Mouse (Mus musculus) kidney, postnatal 14 days (tissue): ENCODE measurements around the gene Gm42715.
A peak's percentile ranks its signal among the peaks of the same experiment; 100 is the strongest.
"Not testable (repeated sequence)": the region's sequence is repeated elsewhere in the genome, so short reads cannot be mapped to it uniquely, and the experiment has no call there.

Experiments used
- DNase-seq: peaks from one replicate; pipeline ENCODE4 v3.0.0; 2022; ENCODE audit warnings: mixed read lengths

Gene Gm42715

DNA sequence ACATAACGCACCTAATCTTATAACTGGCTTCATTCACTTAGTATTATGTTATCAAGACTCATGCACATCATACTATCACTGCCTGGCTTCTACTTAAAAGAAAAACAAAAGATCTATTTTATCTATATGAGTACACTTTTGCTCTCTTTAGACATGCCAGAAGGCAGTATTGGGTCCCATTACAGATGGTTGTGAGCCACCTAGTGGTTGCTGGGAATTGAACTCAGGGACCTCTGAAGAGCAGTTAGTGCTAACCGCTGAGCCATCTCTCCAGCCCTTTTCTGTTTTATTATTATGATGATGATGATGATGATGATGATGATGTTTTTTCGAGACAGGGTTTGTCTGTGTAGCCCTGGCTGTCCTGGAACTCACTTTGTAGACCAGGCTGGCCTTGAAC is 21.0 kb upstream of the Gm42715 start:
- peak; percentile 55 for DNase-seq

DNA sequence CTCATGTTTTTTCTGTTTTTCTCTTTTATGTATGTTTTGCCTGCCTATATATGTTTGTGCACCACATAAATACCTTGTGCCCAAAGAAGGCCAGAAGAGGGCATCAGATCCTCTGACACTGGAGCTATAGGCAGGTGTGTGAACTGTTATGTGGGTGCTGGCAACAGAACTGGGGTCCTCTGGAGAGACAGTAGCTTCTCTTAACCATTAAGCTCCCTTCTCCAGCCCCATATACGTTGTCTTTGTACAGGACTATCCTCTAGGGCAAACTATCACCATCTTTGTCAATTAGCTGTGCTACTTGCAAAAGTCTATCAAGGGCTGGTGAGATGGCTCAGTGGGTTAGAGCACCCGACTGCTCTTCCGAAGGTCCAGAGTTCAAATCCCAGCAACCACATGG is 11.1 kb upstream of the Gm42715 start:
- DNase-seq: no peak

DNA sequence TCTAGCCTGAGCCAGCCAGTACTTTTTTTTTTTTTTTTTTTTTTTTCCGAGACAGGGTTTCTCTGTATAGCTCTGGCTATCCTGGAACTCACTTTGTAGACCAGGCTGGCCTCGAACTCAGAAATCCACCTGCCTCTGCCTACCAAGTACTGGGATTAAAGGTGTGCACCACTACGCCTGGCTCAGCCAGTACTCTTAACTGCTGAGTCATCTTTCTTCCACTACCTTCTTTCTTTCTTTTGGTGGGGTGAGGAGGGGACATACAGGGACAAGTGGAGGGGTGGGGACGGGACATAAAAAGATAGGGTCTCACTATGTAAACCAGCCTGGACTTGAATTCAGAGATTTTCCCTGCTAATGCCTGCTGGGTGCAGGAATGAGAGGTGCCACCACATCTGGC is 9.6 kb upstream of the Gm42715 start:
- DNase-seq: not testable (repeated sequence)

DNA sequence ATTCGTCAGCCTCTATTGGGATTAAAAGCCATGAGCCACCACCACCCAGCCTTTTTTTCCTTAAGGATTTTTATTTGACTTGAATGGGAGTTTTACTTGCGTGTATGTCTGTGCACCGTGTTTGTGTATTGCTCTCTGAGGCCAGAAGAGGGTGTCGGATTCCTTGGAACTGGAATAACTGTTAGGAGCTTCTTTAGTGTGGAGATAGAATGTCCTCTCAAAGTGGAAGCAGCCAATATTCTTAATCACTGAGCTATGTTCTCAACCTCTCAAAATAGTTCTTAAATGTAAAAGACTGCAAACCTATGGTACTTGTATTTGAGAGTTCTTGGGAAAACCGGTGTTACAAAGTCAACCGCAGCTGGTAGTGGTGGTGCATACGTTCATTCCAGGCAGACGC is 8.1 kb upstream of the Gm42715 start:
- DNase-seq: peak; percentile 24

DNA sequence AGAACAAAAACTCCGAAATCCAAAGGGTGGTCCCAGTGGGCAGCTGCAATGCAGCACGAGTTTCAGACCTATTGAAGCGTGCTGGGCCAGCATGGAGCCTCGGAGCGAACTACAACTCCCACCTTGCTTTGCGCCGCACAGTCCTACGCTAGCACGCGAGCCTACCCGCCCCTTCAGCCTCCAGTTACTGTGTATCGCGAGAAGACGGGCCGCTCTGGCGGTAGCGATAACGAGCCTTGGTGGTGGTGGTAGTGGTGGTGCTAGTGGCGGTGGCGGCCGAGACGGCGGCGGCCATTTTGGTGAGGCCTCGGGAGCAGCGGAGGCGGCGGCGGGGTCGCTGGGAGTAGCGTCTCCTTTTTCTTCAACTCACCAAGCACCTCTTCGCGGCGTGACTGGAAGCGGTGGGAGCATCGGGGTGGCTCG is 7.6 kb upstream of the Gm42715 start, which contains the start of gene Srcap:
TSS of gene Srcap (plus strand) at position 176 of the 423 bp plus-strand sequence.
- peak; percentile 98 for DNase-seq

DNA sequence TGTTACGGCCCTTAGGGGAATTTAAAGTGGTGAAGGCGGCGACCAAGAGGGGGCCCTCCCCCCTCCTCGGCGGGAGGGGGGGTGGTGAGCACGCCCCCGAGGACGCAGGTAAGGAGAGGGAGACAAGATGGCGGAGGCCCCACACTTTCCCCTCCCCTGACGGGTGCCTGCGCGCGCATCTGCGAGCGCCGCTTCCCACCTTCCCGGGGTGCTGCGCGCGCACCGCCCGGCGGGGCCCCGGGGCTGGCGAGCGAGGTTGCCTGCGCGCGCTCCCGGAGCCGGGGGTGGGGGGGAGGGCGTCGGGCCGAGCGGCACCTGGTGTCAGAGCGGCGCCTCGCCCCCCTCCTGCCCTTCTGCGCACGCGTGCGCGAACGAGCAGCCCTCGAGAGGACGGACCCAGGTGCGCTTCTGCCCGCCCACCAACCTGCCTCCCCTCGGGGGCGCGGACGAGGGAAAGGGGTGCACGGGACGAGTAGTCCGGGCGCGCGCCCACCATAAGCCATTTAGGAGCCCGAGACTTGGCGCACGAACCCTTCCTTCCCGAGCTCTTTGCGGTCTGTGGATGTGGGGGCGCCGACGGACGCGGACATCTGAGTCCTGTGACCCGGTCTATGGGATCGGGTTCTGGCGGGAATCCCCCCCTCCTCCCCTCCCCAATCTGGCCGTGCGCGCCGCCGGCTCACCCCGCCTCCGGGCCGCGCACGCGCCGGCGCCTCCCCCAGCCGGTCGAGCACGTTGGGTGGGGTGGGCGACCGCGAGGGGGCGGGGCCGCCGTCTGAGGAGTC is 7.0 kb upstream of the Gm42715 start:
- DNase-seq: peak; percentile 95

DNA sequence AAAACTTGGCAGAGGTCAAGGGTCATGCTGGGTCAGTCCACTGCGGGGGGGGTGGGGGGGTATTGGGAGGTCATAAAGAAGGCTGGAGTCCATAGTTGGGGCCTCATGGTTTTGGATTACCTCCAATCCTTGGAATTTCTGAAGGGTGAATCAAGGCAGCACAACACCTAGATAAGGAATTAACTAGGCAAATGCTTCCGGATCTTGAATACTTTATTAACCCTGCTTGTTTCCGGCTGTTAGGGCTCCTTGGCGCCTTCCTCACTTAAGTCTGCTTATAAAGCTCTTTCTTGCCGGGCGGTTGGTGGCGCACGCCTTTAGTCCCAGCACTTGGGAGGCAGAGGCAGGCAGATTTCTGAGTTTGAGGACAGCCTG is 6.4 kb upstream of the Gm42715 start:
- DNase-seq: no peak

DNA sequence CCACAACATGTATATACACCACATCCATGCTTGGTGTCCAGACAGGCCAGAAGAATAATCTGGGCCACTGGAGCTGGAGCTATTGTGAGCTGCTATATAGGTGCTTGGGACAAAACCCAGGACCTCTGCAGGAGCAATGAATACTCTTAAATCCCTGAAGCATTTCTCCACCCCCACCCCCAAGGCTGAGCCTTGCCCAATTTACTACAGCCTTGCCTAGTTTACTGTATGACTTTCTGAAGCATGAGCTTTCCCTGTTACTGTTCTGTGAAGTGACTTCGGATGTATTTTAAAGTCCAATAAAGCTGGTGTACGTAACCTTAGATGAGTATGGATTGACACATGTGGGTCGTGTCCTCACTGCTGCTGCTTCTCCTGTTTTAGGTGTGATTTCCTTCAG is 5.6 kb upstream of the Gm42715 start:
- no peak for DNase-seq

DNA sequence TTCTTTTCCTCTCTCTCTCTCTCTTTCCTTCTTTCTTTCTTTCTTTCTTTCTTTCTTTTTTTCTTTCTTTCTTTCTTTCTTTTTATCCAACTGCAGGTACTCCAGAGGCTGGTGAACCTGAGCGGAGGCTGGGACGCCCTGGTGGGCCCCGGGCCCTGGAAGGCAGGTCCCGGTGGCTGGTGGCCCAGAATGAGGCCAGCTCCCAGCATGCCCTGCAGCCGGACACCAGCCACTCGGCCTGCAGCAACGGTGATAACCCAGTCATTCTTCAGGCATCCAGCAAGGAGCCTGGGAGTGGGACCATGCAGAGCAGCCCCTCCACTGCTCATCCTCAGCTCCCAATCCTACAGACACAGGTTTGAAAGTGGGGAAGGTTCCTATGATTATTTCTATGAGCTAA is 3.5 kb upstream of the Gm42715 start:
- DNase-seq: no peak

DNA sequence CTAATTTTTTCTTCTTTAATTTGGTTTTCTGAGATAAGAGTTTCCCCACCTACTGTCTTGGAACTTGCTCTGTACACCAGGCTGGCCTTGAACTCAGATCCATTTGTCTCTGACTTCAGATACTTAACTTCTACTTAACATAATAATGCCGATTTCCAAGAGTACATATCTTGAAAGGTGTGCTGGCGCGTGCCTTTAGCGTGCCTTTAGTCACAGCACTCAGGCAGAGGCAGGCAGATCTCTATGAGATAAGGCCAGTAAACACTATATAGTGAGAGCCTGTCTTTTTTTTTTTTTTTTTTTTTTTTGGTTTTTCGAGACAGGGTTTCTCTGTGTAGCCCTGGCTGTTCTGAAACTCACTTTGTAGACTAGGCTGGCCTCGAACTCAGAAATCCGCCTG is 3.0 kb upstream of the Gm42715 start:
- DNase-seq: no peak

DNA sequence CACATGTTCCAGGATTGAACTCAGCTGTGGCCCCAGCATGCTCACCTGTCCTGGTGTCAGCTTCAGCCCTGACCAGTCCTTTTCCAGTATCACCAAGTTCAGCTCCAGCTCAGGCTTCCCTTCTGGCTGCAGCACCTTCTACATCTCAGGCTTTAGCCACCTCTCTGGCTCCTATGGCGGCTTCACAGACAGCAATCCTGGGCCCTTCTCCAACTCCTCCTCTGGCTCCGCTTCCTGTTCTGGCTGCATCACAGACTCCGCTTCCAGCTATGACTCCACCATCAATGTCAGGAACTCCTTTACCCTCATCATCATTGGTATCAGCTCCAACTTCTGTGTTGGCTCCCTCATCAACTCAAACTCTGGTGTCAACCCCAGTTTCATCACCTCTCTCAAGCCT is 22.3 kb downstream of the Gm42715 start:
- DNase-seq: no peak

DNA sequence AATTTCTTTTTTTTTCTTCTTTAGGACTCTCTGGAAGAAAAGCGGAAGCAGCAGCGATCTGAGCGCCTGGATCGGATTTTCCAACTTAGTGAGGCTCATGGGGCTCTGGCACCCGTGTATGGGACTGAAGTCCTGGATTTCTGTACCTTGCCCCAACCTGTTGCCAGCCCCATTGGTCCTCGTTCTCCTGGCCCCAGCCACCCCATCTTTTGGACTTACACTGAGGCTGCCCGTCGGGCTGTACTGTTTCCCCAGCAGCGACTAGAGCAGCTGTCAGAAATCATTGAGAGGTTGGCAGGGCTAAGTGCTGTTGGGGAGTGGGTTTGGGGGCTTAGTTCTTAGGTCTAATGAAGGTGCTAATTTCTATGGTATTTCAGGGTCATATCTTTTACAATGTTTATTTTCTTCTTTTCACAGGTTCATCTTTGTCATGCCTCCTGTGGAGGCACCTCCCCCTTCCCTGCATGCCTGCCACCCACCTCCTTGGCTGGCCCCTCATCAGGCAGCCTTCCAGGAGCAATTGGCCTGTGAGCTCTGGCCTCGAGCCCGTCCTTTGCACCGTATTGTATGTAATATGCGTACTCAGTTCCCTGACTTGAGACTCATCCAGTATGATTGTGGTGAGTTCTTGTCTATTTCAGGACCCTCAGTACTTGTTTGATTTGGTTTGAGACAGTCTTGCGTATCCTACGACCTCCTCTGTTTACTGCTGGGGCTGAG is 29.9 kb downstream of the Gm42715 start:
- DNase-seq: no peak

DNA sequence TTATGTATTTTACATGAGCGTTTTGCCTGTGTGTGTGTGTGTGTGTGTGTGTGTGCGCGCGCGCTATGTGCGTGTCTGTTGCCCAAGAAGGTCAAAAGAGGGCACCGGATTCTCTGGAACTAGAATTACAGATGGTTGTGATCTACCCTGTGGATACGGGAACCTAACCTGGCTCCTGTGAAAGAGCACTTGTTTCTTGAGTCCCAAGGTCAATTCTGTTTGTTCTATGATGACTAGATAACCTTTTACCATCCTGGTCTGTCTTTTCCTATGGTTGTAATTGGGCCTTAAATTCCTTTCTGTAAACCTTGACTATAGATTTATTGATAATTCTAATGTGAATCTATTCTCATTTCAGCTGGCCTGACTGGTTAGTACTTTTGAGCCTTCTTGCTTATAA is 32.2 kb downstream of the Gm42715 start:
- DNase-seq: no peak

DNA sequence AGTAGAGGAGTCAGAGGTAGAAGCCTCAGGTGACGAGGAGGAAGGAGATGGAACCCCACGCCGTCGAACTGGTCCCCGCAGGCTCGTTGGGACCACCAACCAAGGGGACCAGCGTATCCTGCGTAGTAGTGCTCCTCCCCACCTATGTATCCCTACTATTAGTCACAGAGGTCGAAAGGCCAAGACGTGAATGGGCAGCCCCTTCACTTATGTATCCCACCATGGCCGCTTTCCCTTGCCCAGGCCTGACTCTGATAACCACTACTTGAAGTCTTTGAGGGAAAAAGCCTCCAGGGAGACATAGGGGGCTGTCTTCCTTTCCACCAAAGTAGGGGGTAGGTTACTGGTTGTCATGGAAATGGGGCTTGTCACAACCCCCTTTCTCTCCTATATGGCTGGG is 41.2 kb downstream of the Gm42715 start:
- no peak for DNase-seq

DNA sequence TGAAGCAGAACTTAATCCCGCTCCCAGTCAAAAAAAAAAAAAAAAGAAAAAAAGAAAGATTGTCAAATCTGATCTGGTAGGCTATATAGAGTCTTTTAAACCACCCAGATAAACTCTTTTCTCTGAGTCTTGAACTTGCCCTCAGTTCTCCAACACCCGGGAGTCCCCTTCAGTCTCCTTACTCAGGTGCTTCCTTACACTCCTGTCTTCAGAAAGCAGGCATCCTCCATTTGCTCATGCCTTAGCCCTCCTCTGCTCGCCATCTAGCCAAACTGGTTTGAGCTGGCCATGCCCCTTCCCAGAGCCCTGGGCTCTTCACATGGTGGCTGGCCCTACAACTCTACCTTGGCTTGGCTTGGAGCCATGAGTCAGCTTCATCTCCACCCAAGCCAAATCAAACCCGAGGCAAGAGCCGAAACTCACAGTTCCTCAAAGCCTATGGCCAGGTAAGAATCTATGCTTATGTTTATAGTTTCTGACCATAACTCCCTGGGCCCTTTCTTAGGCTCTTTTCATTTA is 42.0 kb downstream of the Gm42715 start, which contains the start of gene Tmem265:
TSS of gene Tmem265 (plus strand) at position 51 of the 519 bp plus-strand sequence.
- peak; percentile 28 for DNase-seq

DNA sequence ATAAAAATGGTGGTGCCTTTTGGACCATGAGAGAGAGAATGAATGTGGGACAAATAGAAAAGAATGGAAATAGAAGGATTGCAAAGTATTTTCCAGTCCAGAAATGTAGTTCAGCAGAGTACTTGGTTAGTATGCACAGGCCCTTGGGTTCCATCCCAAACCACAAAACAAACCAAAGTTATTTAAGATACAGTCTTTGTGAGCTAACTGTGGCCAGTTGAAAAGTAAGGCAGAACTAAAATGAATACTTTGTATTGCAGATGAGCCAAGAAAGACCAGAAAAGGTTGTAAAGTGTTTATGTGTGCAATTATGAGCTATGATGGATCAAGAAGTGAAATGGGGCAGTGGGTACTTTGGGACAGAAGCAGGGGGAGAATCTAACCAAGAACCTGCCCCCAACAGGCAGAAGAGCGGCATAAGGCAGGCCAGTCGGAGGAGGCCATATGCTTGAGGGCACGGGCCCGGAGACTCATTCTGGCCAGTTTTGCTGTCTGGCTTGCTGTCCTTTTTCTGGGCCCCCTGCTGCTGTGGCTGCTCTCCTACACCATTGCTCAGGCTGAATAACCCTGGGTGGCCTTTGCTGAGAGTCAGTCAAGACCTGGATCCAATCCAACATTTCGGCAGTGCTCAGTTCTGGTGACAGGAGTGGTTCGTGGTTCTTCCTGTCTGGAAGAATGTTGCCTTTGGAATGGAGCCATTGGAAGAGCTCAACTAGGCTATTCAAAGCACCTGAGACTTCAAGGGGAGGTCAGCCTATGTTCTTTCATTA is 45.2 kb downstream of the Gm42715 start:
- DNase-seq: peak; percentile 70

DNA sequence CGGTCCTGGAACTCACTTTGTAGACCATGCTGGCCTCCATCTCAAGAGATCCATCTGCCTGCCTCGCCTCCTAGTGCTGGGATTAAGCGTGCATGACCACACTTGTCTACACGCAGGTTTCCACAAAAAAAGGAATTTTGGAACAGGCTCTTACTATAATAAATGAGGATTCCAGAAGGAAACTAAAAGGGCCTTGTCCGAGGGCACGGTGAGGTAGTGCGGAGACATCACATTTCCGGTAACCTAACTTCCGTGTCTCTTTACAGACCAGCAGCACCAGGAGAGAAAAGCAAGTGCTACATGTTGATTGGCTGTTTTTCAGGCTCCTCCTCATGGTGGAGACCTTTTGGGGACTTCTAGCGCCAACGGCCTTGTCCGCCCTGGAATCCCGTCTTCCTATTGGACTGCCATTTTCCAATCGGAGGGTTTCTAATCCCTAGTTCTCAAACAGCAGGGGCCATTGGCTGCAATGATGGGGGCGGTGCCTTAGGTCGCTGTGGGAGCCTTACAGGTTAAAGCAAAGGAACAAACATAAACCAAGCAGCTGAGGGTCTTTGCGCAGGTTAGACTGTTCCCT is 53.6 kb downstream of the Gm42715 start, which contains the start of gene Phkg2:
TSS of gene Phkg2 (plus strand) at position 446 of the 577 bp plus-strand sequence.
- DNase-seq: peak; percentile 96

DNA sequence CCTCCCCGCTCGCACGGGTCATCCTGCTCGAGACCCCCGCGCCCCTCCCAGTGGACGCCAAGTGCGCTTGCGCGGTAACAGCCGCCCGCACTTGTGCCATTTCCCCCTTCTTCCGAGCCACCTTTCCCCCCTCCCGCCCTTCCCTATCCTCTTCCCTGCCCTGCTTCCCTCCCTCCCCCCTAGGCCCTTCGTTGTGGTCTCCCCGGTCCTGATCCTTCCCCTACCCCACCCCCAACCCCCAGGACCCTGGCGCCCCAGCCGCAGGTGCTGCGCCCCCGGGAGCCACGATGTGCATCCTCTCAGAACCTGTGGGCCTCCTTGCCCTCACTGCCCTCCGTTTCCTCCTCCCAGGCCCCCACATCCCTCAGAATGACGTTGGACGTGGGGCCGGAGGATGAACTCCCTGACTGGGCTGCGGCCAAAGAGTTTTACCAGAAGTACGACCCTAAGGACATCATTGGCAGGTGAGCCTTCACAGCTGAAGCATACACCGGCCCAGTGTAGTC is 54.2 kb downstream of the Gm42715 start:
- DNase-seq: peak; percentile 24

DNA sequence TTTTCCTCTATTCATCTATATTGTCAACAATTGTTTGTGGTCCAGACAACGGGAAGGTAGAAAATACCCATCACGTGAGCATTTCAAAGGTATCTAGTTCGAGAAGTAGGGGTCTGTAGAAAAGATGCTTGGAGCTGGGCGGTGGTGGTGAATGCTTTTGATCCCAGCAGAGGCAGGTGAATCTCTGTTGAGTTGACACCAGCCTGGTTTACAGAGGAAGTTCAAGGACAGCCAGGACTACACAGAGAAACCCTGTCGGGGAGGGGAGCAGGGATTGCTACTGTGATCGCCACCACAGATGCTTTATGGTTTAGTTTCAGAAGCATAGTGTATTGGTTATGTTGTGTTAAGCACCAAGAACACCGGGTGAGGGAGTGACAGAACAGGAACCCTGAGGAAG is 54.7 kb downstream of the Gm42715 start:
- DNase-seq: no peak

DNA sequence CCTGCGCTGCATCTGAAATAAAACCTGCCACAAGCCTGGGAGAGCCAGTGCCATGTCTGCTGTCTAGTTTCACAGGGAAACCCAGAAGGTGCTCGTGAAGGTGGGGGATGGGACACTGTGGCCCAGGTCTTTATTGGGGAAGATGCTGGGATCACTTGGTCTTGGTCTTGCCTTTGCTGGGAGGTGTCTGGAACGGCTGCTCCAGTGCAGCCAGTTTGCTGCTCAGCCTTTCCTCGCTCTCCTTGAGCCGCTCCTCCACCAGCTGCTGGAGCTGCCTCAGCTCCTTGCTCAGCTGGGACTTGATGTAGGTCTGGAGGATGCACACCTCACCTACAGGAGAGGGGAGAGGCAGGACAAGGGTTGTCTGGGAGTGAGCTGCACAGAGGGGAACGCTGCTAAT is 63.9 kb downstream of the Gm42715 start:
- no peak for DNase-seq

DNA sequence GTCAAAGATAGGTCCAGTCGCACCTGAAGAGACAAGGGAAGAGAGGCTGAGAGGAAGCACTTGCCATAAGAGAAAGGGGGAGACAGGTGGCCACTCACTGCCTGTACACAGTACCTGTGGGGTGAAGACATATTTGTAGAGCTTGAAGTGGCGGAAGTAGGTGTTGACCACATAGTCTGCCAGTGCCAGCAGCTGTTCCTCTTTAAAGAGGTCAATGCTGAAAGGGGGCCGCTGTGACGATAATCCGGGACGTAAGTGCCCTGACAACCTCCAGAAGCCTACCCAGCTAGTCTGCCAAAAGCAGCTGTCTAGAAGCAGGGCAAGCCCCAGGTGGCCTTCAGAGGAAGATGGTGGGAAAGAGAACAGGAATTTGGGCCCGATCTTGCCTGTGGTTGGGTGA is 65.6 kb downstream of the Gm42715 start:
- DNase-seq: no peak

DNA sequence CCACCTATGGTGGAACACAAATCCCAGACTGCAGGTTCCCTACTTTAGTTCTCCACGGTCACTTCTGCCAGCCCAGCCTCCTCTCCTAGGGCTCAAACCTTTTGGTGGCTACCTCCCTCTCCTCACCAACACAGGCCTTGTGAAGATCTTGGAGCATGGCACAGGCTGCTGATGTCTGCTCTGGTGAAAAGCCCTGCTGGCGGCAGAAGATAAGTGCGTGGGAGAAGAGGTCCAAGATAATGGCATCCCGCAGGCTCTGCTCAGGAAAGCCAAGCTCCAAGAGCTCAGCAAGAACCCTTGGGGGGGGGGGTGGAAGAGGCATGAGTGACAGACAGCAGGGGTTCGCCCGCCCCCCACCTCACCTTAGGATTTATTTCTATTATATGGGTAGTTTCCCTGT is 66.8 kb downstream of the Gm42715 start:
- DNase-seq: no peak

DNA sequence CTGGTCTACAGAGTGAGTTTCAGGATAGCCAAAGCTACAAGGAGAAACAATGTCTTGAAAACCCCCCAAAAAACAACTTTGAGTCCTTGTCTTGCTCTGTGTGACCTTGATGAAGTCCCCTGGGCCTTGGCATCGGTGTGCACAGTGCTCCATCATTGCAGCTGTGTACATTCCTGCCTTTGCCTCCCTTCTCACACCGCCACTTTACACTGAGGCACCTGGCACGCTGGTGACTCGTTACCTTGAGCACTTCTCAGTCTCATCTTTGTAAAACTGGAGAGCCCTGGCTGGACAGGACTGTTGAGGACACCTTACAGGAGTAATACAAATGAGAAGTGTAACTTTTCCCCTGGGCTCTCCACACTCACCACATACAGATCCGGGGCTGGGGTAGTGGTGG is 67.8 kb downstream of the Gm42715 start:
- no peak for DNase-seq
